Mouse (Mus musculus) telencephalon, adult 2 months (tissue): ENCODE data around the gene Slc2a5.

ENCODE experiments used
- DNase-seq: peaks from one replicate; pipeline ENCODE4 v3.0.0-alpha.2; 2011; ENCODE audit warnings: low read depth, low spot score

The Slc2a5 gene

DNA sequence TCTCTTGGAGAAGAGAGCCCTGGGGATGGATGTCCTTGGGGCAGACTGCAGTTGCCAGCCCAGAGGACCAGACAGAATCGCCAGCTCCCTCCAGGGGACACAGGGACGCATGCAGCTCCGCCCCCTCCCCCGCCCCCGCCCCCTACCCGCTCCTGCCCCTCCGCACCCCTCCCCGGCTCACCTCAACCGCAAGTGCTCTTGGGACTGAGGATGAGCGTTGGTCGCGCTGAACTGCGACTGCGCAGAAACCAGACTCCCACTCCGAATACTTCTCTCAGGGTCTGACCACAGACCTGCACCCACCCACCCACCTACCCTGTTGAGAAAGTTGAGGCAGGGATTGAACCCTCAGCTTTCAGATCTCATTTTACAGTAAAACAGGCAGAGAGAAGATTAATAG is at the start of gene Slc2a5:
Gene Slc2a5, plus strand, starts transcription at position 229 of the 400 bp plus-strand sequence.
- no peak for DNase-seq

- no peak for DNase-seq
Measured at GRCm38 (mm10) chr4:150070136-150070535, 48.9 kb upstream of the Slc2a5 start.

DNA sequence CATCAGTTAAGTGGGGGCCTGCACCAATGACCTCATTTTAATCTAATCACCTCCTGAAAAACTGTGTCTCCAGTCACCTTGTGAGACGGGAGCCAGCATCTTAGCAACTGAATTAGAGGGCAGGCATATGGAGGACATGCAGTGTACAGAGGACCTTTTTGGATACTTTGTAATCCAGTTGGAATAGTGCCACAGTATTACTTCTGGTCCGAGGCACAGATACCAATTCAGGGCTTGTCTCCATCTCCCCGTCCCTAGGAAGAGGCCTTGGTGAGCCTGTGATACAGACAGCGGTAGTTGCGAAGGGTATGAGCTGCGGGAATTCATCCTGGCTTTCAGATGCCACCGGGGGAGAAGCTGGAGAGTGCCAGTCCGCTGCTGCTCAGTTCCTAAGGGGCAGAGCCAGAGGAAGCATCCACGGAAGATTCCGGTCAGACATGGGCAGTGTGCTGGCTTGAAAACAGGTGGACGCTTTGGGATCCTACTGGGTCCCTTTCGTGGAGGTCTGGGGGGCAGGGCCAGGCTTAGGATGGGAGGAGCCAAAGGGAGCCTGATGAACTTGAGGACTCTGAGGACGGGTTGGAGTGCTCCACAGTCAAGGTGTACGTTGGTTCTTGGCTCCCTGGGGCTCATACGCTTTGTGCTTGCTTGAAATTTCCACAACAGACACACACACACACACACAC is 46.5 kb upstream of the Slc2a5 start:
- no peak for DNase-seq

DNA sequence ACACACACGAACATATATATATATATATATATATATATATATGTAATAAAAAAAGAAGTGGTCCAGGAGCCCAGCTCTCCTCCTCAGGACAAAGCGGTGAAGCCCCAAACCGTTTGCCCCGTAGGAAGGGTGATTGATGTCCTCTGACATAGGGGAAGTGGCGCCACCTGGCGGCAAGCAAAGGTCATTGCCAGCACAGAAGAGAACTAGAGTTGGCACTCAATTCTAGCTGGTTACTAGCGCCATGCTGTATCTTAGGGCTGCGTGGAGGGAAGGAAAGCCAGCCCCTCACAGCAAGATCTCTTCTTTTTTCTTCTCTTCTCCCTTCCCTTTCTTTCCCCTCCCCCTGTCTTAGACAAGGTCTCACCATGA is 46.0 kb upstream of the Slc2a5 start:
- no peak for DNase-seq

DNA sequence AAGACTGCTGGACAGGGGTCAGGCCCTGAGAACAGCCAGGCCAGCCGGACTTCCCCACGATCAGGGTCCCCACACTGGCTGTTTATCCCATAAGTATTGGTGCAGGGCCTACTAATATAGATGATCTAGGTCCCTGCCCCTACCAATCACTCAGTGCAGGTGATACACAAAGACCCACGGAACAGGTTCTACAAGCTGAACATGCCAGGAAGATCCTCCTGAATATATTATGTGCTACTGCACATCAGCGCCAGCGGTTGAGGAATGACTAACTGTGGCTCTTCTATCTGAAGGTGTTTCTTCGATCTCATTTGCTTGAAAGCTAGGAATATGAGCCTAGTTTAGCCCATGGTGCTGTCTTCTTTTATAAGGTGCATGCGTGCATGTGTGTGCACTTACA is 43.7 kb upstream of the Slc2a5 start:
- DNase-seq = no peak

DNA sequence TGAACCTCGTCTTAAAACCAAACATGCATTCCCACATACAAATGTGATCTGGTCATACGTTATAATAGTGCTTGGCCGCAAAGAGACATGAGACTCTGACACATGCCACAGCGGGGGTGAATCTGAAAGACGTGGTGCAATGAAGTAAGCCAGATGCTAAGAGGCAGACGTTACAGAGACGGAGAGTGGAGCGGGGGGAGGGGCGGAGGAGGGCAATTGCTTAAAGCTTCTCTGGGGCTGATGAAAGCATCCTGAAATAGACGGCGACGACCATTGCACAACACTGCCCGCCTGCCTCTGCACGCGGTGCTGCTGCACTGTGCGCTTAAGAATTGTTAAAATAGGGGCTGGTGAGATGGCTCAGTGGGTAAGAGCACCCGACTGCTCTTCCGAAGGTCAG is 42.9 kb upstream of the Slc2a5 start:
- no peak for DNase-seq

DNA sequence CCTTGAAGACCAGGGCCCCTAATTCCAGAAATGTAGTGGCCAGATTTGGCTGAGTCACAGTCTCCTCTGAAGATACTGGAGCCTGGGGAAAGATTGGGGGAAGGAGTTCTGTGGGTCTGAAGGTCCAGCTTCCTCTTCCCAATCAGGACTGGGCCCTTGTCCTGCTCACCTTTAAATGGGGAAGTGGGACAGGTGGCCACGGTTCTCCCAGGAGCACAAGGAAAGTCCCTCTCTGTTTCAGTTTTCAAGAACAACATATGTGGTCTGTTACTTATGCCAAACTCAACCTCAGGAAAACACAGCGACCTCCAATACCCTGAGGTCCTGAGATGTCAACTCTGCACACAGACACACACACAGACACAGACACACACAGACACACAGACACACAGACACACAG is 40.4 kb upstream of the Slc2a5 start:
- DNase-seq = no peak

GRCm38 (mm10) chr4:150079244-150079643 is 39.8 kb upstream of the Slc2a5 start:
- no peak for DNase-seq

DNA sequence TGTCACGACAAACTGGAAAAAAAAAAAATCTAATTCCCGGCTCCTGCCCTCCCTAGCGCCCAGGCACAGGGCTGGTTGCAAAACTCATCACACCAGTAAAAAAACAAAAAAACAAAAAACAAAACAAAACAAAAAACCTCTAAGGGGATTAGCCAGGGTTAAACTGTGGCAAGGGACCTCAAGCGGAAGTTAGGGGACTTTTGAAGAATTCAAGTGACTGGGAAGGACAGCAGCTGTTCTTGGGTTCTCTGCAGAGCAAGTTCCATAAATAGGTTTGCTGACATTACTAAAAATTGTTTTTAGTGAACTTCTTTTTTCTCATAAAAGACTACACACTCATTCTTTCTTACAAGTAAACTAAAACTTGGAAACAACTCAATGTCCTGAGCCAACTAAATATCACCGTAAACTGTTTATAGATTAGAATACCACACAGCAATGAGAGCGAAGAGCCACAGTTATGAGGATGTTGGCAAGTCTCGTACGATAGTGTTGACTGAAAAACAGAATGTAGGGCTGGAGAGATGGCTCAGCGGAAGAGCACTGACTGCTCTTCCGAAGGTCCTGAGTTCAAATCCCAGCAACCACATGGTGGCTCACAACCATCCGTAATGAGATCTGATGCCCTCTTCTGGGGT is 38.6 kb upstream of the Slc2a5 start:
- DNase-seq = no peak

GRCm38 (mm10) chr4:150085366-150085765 is 33.7 kb upstream of the Slc2a5 start:
- no peak for DNase-seq

DNA sequence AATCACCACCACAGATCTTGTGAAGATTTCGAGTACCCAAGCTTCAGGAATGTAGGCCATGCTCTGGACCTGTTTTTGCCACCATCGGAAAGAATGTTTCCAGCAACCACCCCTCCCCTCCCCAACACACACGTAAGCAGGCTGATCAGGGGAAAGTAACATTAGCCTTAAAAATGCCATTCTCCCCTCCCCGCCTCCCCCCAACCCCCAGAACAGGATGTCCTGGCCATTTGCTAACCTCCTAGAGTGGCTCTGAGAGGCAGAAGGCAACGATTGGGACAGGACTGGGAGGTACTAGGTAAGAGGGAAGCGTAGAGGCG is 32.3 kb upstream of the Slc2a5 start:
- DNase-seq = no peak

GRCm38 (mm10) chr4:150087161-150087889 is 31.8 kb upstream of the Slc2a5 start, which contains the start of gene Gpr157:
Gene Gpr157 (plus strand): TSS chr4:150087365.
- peak; percentile 89 for DNase-seq

GRCm38 (mm10) chr4:150087890-150088530 is 31.1 kb upstream of the Slc2a5 start:
- DNase-seq = no peak

DNA sequence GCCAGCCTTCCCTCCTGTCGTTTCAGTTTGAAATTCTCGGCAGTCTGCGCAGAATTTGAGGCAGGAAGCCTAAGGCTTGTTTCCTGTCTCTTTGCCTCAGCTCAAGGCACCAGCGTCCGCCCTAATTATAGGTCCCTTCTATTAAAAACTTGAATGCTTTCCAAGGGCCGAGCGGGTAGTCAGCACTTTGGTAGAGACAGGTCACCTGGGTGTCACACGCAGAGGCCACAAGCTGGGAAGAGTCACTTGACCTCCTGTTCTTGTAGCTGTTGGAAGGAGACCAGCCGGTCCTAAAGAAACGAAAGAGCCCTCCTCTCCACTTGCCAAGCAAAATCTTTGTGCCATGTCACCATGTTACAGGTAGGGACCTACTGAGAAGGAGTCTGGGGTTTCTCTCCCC is 30.0 kb upstream of the Slc2a5 start:
- no peak for DNase-seq

GRCm38 (mm10) chr4:150091887-150092582 is 27.0 kb upstream of the Slc2a5 start:
- no peak for DNase-seq

- DNase-seq = no peak
Measured at GRCm38 (mm10) chr4:150092583-150092902, 26.5 kb upstream of the Slc2a5 start.

DNA sequence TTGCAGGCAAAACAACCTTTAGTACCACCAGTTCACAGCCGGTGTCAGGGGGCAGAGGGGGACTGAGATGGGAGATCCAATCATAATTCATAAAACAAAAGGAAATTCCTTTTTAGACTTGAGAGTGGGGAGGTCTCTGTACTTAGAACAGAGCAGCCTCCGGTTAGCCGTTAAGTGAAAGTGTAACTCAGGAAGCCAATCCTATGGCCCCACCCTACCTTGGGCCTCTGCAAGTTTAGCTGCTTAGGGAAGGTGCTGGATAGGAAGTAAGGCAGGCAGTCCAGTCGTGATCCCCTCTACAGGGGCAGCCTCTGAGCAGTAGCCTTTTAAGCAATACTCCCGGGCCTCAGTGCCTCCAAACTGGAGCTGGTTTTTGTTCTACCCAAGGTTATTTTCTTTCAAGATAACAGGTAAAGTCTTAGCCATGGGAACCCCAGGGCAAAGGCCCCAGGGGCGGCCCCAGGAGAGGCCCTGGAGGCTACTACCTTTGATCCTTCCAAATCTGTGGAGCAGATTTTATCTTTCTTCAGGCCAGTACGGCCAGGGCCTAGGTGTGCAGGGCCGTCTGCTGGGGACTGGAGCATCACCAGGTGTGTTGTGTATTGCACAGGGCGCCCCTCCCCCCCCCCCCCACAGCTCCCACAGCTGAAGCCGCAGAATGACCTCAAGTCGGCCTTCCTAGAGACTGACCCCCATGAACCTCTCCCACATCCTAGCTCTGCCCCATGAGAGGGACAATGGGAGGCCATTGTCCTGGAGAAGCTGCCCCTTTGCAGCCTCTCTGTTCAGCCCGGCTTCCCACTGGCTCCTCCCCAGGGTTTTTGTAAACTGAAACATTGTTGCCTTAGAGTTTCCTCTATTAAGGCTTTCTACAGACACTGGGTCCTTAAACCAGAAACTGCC is 25.3 kb upstream of the Slc2a5 start:
- DNase-seq = no peak

DNA sequence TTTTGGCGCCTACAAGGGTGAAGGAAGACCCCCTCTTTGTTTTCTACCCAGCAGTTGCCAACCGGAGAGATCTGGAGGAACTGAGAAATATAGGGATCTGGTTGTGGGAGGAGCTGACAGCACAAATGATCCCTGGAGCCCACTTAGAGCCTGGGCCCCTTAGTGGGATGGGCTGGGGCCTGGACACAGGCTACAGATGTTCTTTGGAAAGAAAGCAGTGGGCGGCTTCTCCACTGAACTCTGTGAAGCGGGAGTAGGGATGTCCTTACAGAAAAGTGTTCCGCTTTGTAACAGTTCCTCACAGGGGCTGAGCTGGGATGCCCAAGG is 24.7 kb upstream of the Slc2a5 start:
- no peak for DNase-seq

DNA sequence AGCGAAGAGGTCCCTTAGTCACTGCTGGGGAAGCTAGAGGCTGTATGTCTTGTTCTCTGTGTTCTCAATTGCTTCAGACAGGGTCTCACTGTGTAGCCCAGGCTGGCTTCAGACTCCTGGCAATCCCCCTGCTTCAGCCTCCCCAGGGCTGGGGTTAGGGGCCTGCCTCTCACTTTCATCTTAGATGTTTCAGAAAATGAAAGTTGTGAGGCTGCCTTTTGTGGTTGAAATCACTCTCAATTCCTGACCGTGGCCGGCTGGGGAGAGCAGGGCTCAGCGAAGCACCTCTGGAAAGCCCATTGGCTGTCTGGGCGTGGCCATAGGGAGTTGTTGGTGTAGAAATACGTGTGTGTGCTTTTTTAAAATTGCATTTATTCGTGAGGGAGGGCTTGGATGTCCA is 22.8 kb upstream of the Slc2a5 start:
- no peak for DNase-seq

DNA sequence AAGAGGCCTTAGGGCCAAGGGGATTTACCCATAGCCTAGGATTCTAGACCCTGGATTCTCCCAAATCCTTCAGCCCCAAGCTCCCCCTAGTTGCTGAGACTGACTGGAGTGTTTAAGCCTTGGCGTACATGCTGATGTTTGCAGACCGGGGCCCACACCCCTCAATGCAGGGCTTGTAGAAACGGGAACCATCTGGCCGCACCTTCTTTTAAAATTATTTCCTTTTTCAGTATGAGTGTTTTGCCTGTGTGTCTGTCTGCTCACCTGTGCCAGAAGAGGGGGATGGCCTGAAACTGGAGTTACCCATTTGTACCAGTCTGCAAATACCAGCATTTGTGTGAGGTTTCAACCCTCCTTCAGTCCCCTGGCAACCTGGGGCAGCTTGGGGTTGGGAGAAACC is 21.2 kb upstream of the Slc2a5 start:
- DNase-seq = no peak

DNA sequence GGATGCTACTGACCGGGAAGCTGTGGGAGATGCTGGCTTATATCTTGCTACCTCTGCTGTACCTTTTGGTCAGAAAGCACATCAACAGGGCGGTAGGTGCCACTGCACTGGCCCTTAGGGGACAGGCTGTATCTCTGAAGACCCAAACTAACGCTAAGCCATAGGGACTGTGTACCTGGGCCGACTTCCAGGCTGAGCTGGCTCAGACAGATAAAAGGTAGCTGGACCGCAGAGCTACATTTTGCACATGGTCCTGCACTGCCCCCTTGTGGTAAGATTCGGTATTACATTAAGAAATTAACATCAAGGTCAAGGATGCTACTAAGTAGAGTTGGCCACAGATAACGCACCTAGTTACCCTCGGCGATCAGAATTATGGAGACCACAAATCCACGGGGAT is 20.2 kb upstream of the Slc2a5 start:
- DNase-seq = no peak
